15 mouse cellular contexts compared by ENCODE assay signal in genomic region chr6:146190006-146190405, GRCm38 (mm10).
A peak's percentile ranks its signal among the peaks of the same experiment; 100 is the strongest.
DNase-seq lines count a peak whose midpoint lies in the region; ATAC-seq lines count a peak whose summit lies in the region.
"Had no signal": no experiment of that assay in that cellular context is flagged by ENCODE, and none has a peak within 500 bp of the region (broad histone marks: within the 10 kb centered on the region; RNA-seq: fewer than 3 reads in every experiment).

No protein-coding gene starts in this region.

- H3K4me3 ChIP-seq in kidney, embryonic 15.5 days (replicated peaks), result no peak overlapping the region
- H3K4me3 ChIP-seq in midbrain, embryonic 14.5 days (replicated peaks; ENCODE audit: low read depth, low read length), result no peak overlapping the region
- no peak overlapping the region for H3K4me3 ChIP-seq in midbrain, embryonic 13.5 days (replicated peaks)
- H3K4me3 ChIP-seq in embryonic facial prominence, embryonic 11.5 days (ENCODE audit: low read depth, low read length), result no peak overlapping the region
- H3K4me3 ChIP-seq: gastrocnemius, adult 2 months; heart, embryonic 12.5 days; midbrain, embryonic 15.5 days had no signal

- peaks cover 8% of the 10 kb centered on the region; the same call in 1 of the 2 replicates for H3K36me3 ChIP-seq in kidney, embryonic 15.5 days
- no peaks in the 10 kb centered on the region for H3K36me3 ChIP-seq in midbrain, embryonic 14.5 days (ENCODE audit: control insufficient read depth, insufficient read depth, low read length)
- H3K36me3 ChIP-seq in midbrain, embryonic 13.5 days, result peaks cover 2% of the 10 kb centered on the region; the same call in 1 of the 2 replicates
- H3K36me3 ChIP-seq in embryonic facial prominence, embryonic 11.5 days (replicated peaks; ENCODE audit: control insufficient read depth, insufficient read depth, low read depth, low read length), result no peaks in the 10 kb centered on the region
- H3K36me3 ChIP-seq: midbrain, embryonic 15.5 days had no signal

- H3K9ac ChIP-seq in kidney, embryonic 15.5 days, result no peak overlapping the region
- no peak overlapping the region for H3K9ac ChIP-seq in midbrain, embryonic 14.5 days (replicated peaks; ENCODE audit: low read length)
- no peak overlapping the region for H3K9ac ChIP-seq in midbrain, embryonic 13.5 days (replicated peaks)
- H3K9ac ChIP-seq in embryonic facial prominence, embryonic 11.5 days (replicated peaks; ENCODE audit: low read length), result no peak overlapping the region
- H3K9ac ChIP-seq: heart, embryonic 12.5 days; midbrain, embryonic 15.5 days had no signal

- no peaks in the 10 kb centered on the region; the same call in 1 of the 2 replicates for H3K9me3 ChIP-seq in kidney, embryonic 15.5 days (replicated peaks)
- H3K9me3 ChIP-seq in midbrain, embryonic 14.5 days (ENCODE audit: control insufficient read depth, low read length), result 0 out of 2 replicates have a peak, but pooled peaks cover 3% of the 10 kb centered on the region
- H3K9me3 ChIP-seq in midbrain, embryonic 13.5 days, result 0 out of 2 replicates have a peak, but pooled peaks cover 4% of the 10 kb centered on the region
- no peaks in the 10 kb centered on the region for H3K9me3 ChIP-seq in embryonic facial prominence, embryonic 11.5 days (replicated peaks; ENCODE audit: control insufficient read depth, low read length)
- H3K9me3 ChIP-seq: midbrain, embryonic 15.5 days had no signal

- no peak overlapping the region for H3K27ac ChIP-seq in kidney, embryonic 15.5 days
- no peak overlapping the region for H3K27ac ChIP-seq in midbrain, embryonic 14.5 days (replicated peaks; ENCODE audit: low read depth, low read length)
- H3K27ac ChIP-seq in midbrain, embryonic 13.5 days, result no peak overlapping the region
- H3K27ac ChIP-seq in embryonic facial prominence, embryonic 11.5 days (replicated peaks; ENCODE audit: low read depth, low read length), result no peak overlapping the region
- H3K27ac ChIP-seq: gastrocnemius, adult 2 months; midbrain, embryonic 15.5 days had no signal

- peak; percentile 82 for ATAC-seq in kidney, embryonic 15.5 days (replicated peaks; ENCODE audit: low FRiP score)
- ATAC-seq in midbrain, embryonic 14.5 days (ENCODE audit: low FRiP score, low TSS enrichment), result no peak
- no peak for ATAC-seq in midbrain, embryonic 13.5 days
- no peak for ATAC-seq in embryonic facial prominence, embryonic 11.5 days (replicated peaks; ENCODE audit: insufficient number of reproducible peaks, low FRiP score, low TSS enrichment, low read depth)
- ATAC-seq: CD4-positive, CD25-positive, alpha-beta regulatory T cell, adult 4 months; midbrain, embryonic 15.5 days had no signal

- DNase-seq in kidney, adult 18-20 months, result no peak
- DNase-seq in midbrain, embryonic 14.5 days, result peak; percentile 11
- peak; percentile 25 for DNase-seq in embryonic facial prominence, embryonic 11.5 days (ENCODE audit: low spot score)
- DNase-seq in retina, embryonic 14.5 days (ENCODE audit: low spot score), result peak; percentile 42
- DNase-seq in adipocyte (ENCODE audit: low spot score), result no peak
- DNase-seq in thymus, postnatal 4 days, result no peak
- DNase-seq: adrenal gland, adult 2 months; gastrocnemius, adult 2 months; layer of hippocampus, postnatal 36 days; right cerebral cortex, postnatal 4 days had no signal

- H3K4me1 ChIP-seq in kidney, embryonic 15.5 days, result peaks cover 12% of the 10 kb centered on the region
- no peaks in the 10 kb centered on the region for H3K4me1 ChIP-seq in midbrain, embryonic 14.5 days (ENCODE audit: control insufficient read depth, insufficient read depth, low read length)
- H3K4me1 ChIP-seq in midbrain, embryonic 13.5 days (replicated peaks), result no peaks in the 10 kb centered on the region
- no peaks in the 10 kb centered on the region for H3K4me1 ChIP-seq in embryonic facial prominence, embryonic 11.5 days (ENCODE audit: control insufficient read depth, insufficient read depth, low read length)
- H3K4me1 ChIP-seq: heart, embryonic 12.5 days had no signal

- WGBS in kidney, embryonic 15.5 days, result 16% methylated on average over 8 of the region's 8 CpGs
- WGBS in midbrain, embryonic 14.5 days, result 85% methylated on average over 8 of the region's 8 CpGs
- 82% methylated on average over 8 of the region's 8 CpGs for WGBS in midbrain, embryonic 13.5 days
- WGBS in embryonic facial prominence, embryonic 11.5 days, result 63% methylated on average over 8 of the region's 8 CpGs

- H3K27me3 ChIP-seq in kidney, embryonic 15.5 days, result no peaks in the 10 kb centered on the region
- no peaks in the 10 kb centered on the region for H3K27me3 ChIP-seq in midbrain, embryonic 14.5 days (ENCODE audit: control insufficient read depth, insufficient read depth, low read length)
- H3K27me3 ChIP-seq in midbrain, embryonic 13.5 days, result no peaks in the 10 kb centered on the region
- H3K27me3 ChIP-seq in embryonic facial prominence, embryonic 11.5 days (ENCODE audit: control insufficient read depth, insufficient read depth, low read length), result no peaks in the 10 kb centered on the region
- H3K27me3 ChIP-seq: heart, embryonic 12.5 days; midbrain, embryonic 15.5 days had no signal

- peak overlapping the region; percentile 40 for H3K4me2 ChIP-seq in kidney, embryonic 15.5 days
- H3K4me2 ChIP-seq in midbrain, embryonic 14.5 days (ENCODE audit: low read length), result no peak overlapping the region
- no peak overlapping the region for H3K4me2 ChIP-seq in midbrain, embryonic 13.5 days (replicated peaks)
- H3K4me2 ChIP-seq in embryonic facial prominence, embryonic 11.5 days (ENCODE audit: low read depth, low read length), result no peak overlapping the region
- H3K4me2 ChIP-seq: heart, embryonic 12.5 days; midbrain, embryonic 15.5 days had no signal

Comparison
In these comparisons a context has a peak if more than half of its experiments do, and no peak if none do; other contexts are left out.
1. DNase-seq: peak in midbrain, embryonic 14.5 days (single experiment), embryonic facial prominence, embryonic 11.5 days (single experiment) and retina, embryonic 14.5 days (single experiment); none in kidney, adult 18-20 months (single experiment), adipocyte (single experiment) and thymus, postnatal 4 days (single experiment).